Mouse (Mus musculus) liver, embryonic 14.5 days (tissue): Measurements from ENCODE around the gene Limk2. TPM values are rescaled to one million over a fixed set of nuclear protein-coding genes. Genes with fewer than 3 reads are reported as not detected.

Source experiments
- ATAC-seq: fragments of 200-750 bp; cut with Nextera tagmentation; 2 replicates; pipeline ENCODE4 v1.8.0; 2017; ENCODE audit warnings: moderate number of reproducible peaks, mild to moderate bottlenecking, moderate library complexity; ENCODE audit not compliant: insufficient read depth
- DNase-seq, 3 experiments: peaks; one replicate each; pipeline ENCODE4 v3.0.0-alpha.2; 2012 to 2013; ENCODE audit warnings: low read depth in 3 of 3, low spot score in 3 of 3
- H3K27ac ChIP-seq: fragments of 300-500 bp; sonication (generic); 2 replicates; pipeline ENCODE4 v1.5.1; 2014; ENCODE audit warnings: moderate library complexity, mild to moderate bottlenecking, control low read depth, inconsistent platforms
- H3K27me3 ChIP-seq: fragments of 300-500 bp; sonication (generic); 2 replicates; pipeline ENCODE4 v1.6.1; 2014; ENCODE audit warnings: mild to moderate bottlenecking, low read length, moderate library complexity; ENCODE audit not compliant: control insufficient read depth, insufficient read depth
- H3K36me3 ChIP-seq: fragments of 300-500 bp; sonication (generic); replicated peaks from 2 replicates; pipeline ENCODE4 v1.6.1; 2014; ENCODE audit warnings: low read depth; ENCODE audit not compliant: control insufficient read depth, insufficient read depth
- H3K4me1 ChIP-seq, 2 experiments: fragments of 200-500 bp in 1 of 2; fragments of 300-500 bp in 1 of 2; sonication (generic) in 1 of 2; replicated peaks; 2 replicates each; pipeline ENCODE4 v1.6.1; 2012 to 2014; ENCODE audit warnings: antibody characterized with exemption in 1 of 2, inconsistent platforms in 1 of 2, low read length in 1 of 2; ENCODE audit not compliant: control insufficient read depth in 2 of 2, insufficient read depth in 2 of 2
- H3K4me2 ChIP-seq: fragments of 300-500 bp; sonication (generic); 2 replicates; pipeline ENCODE4 v1.6.1; 2014; ENCODE audit warnings: low read depth, mild to moderate bottlenecking, control low read depth, moderate library complexity
- H3K4me3 ChIP-seq, 2 experiments: fragments of 200-500 bp in 1 of 2; fragments of 300-500 bp in 1 of 2; sonication (generic) in 1 of 2; 2 replicates each; pipeline ENCODE4 v1.5.1; 2012 to 2014; ENCODE audit warnings: low read depth in 2 of 2, low read length in 2 of 2, mild to moderate bottlenecking in 2 of 2, control low read depth in 1 of 2, inconsistent platforms in 1 of 2, moderate library complexity in 1 of 2; ENCODE audit not compliant: insufficient read depth in 1 of 2
- H3K9ac ChIP-seq: fragments of 300-500 bp; sonication (generic); replicated peaks from 2 replicates; pipeline ENCODE4 v1.6.1; 2014; ENCODE audit warnings: mild to moderate bottlenecking, control low read depth, moderate library complexity
- H3K9me3 ChIP-seq: fragments of 300-500 bp; sonication (generic); 2 replicates; pipeline ENCODE4 v1.6.1; 2016; ENCODE audit warnings: low read length, mixed read lengths; ENCODE audit not compliant: control insufficient read depth
- CTCF ChIP-seq: IDR thresholded peaks from 2 replicates; pipeline ENCODE4 v1.5.1; 2016; ENCODE audit warnings: antibody characterized with exemption, low read depth, control low read depth
- EP300 ChIP-seq: IDR thresholded peaks from 2 replicates; pipeline ENCODE4 v1.6.1; 2016; ENCODE audit warnings: antibody characterized with exemption, low read depth
- WGBS: fragments of 180-500 bp; shearing (Covaris S2); extraction: QIAGEN DNeasy Blood & Tissue Kit; methylation state at CpG from one replicate; pipeline ENCODE4 v1.1.7; 2014; ENCODE audit not compliant: insufficient replicate concordance; 5-methylcytosine and 5-hydroxymethylcytosine counted together
- polyA plus RNA-seq, 2 experiments: library from polyadenylated mRNA; depleted of rRNA in 1 of 2; stranded (reverse) in 1 of 2; unstranded in 1 of 2; fragments of >200 nt; fragmentation: Nextera tagmentation in 1 of 2; extraction: Ambion mirVana in 1 of 2; gene quantifications; 2 replicates each; pipeline versions ENCODE4 v1.2.1 to v1.2.3; 2012 to 2014

Limk2 gene
- polyA plus RNA-seq, 2 experiments = 7.0 to 7.1 TPM

DNA sequence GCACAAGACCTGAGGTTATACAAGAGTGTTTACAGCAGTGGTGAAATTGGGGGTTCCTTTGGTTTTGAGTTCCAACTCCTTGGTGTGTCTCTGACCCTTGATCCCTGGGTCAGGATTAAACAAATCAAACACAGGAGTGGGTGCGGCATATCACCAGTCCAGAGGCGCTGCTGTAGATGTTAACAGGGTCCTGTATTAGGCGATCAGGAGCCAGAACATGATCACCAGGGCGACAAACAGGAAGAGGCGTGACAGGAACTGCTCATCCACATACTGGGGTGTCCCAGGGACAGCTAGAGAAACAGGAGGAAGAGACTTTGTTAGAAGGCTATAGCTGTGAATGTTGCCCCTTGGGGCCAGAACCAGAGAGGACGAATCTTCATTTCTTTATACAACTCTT, 8.8 kb upstream of the Limk2 start:
- H3K4me1 ChIP-seq = 0 out of 4 replicates have a peak, but pooled peaks cover 0 to 3% of the 10 kb centered on the region in 2 experiments
- ATAC-seq (no peak), DNase-seq (no peak)
- no peaks in the 10 kb centered on the region for H3K36me3 ChIP-seq
- whole genome bisulfite sequencing = 45% methylated on average over 6 of the region's 6 CpGs
- no peak overlapping the region for H3K27ac ChIP-seq
- no peaks in the 10 kb centered on the region for H3K9me3 ChIP-seq
- H3K9ac ChIP-seq = no peak overlapping the region
- no peaks in the 10 kb centered on the region for H3K27me3 ChIP-seq
- no peak overlapping the region for H3K4me2 ChIP-seq
- H3K4me3 ChIP-seq = no peak overlapping the region
- TF ChIP-seq CTCF (no peak), EP300 (no peak)

DNA sequence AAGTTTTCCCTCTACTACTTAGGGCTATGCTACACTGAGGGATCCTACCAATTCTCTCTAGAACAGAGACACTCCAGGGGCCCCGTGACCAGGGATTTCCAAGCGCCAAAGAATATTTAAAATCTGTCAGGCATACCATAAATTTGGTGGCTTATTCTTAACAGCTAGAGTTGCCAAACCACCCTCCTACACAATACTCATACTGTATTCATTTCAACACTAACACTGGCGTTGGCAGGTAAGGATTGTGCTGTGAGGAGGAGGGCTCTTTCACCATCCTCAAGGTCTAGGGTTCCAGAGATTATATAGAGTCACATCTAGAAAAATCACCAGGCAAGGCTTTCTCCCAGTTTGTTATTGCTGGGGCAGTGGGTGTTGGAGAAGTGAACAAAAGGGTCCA, 7.4 kb upstream of the Limk2 start:
- H3K4me1 ChIP-seq = 0 out of 4 replicates have a peak, but pooled peaks cover 0 to 3% of the 10 kb centered on the region in 2 experiments
- 82% methylated on average over 3 of the region's 3 CpGs for WGBS
- H3K4me2 ChIP-seq = no peak overlapping the region
- no peaks in the 10 kb centered on the region for H3K27me3 ChIP-seq
- no peaks in the 10 kb centered on the region for H3K36me3 ChIP-seq
- H3K9ac ChIP-seq = no peak overlapping the region
- H3K27ac ChIP-seq = no peak overlapping the region
- H3K4me3 ChIP-seq = no peak overlapping the region
- no peak for TF ChIP-seq CTCF
- TF ChIP-seq EP300 = no peak
- DNase-seq = no peak
- no peak for ATAC-seq
- H3K9me3 ChIP-seq = no peaks in the 10 kb centered on the region

DNA sequence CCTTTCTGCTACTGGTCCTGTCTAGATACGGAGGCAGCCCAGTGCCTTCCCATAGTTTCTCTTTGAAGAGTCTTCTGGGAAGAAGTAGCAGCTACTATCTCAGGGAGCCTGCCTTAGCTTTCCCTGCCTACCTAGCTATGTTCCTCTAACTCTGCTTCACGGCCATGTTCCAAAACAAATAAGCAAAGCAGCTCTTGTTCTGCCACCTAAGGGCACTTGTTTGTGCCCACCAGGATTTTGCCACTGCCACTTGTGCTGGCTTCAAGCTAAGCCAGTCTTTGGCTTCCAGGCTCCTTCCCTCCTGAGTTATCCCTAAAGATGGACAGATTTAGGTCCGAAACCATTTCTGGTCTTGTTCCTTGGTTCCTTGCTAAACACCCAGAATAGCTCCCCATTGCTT, 3.1 kb upstream of the Limk2 start:
- no peak overlapping the region for H3K4me3 ChIP-seq
- 65% methylated on average over 3 of the region's 3 CpGs for WGBS
- ATAC-seq = no peak
- TF ChIP-seq EP300 (no peak), CTCF (no peak)
- no peak overlapping the region for H3K27ac ChIP-seq
- H3K4me1 ChIP-seq = peaks cover 0 to 14% of the 10 kb centered on the region in 2 experiments
- no peak for DNase-seq
- H3K4me2 ChIP-seq = no peak overlapping the region
- H3K27me3 ChIP-seq = no peaks in the 10 kb centered on the region
- no peak overlapping the region for H3K9ac ChIP-seq
- H3K36me3 ChIP-seq = no peaks in the 10 kb centered on the region
- no peaks in the 10 kb centered on the region for H3K9me3 ChIP-seq

DNA sequence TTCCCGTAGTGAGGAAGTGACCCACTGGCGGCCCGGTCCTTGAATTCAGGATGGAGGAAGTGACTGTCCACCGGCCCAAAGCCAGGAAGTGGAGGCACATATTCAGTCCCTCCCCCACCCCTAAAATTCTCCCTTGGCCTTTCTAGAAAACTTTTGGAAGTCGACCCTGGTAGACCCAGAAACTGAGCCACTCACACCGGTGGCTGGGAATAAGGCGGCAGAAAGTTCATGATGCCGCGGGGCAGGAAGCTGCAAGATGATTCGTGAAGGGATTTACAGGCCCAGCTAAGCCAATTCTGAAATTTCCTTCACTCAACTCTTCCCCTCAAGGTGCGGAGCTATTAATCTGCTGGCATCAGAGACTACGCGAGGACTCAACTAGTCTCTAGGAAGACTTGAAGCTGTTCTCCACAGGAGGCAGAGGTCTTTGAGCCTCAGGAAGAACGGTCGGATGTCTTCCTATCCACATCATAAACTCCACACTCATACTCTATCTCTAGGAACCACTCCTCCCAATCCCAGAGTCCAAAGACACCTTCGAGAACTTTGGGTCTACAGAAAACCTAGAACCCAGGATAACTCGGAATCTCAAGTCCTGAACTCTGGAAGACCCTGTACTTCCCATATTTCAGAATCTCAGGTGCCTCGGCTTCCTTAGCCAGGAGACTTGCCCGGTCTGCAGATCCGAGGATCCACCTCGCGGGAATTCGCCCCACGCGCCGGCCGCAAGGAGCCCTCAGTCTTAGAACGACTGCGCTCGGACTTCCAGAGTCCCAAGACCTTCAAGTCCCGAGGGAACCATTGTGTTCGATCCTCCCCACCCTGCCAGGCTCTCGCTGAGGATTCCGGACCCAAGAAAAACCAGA, 625 bp downstream of the Limk2 start:
- Histone ChIP-seq H3K36me3 (no peaks in the 10 kb centered on the region), H3K4me1 (peaks cover 11 to 30% of the 10 kb centered on the region in 2 experiments), H3K4me2 (peak overlapping the region; percentile 86), H3K27me3 (no peaks in the 10 kb centered on the region), H3K27ac (no peak overlapping the region), H3K4me3 (peak overlapping the region; percentile 75 to 81), H3K9me3 (no peaks in the 10 kb centered on the region), H3K9ac (peak overlapping the region; percentile 69)
- ATAC-seq (peak; percentile 11; the same call in 1 of the 2 replicates), DNase-seq (no peak)
- TF ChIP-seq CTCF (no peak), EP300 (no peak)
- under 1% methylated on average over 34 of the region's 34 CpGs for WGBS

DNA sequence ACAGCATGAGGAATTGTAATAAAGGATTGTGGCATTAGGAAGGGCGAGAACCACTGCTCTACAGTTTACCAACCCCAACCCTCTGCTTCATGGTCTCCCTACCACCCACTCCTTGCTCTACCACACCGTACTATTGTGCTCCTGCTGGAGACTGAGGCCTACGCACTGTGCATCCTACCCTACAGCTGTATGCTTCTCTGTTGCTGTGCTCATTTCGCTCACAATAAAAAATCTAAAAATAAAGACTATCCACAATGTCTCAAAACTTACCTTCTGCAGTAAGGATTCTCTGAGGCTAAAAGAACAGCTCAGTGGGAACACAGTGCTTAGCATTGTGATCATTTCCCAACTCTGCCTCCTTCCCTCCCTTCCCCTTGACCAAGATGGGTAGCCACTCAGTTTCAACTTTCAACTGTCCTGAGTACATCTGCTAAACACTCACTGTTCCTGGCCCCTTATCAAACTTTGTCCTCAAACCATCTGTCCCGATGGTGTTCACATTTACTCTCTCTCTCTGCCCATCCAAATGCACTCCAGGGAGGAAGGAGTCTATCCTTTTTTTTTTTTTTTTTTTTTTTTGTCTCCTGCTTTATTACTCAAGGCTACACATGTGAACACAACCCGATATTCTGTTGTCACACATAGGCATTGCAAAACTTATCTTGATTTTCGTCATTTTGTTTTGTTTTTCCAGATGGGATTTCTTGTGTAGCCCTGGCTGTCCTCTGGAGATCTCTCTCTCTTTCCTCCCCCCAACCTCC, 4.5 kb downstream of the Limk2 start:
- H3K9me3 ChIP-seq = no peaks in the 10 kb centered on the region
- H3K36me3 ChIP-seq = no peaks in the 10 kb centered on the region
- WGBS = 51% methylated on average over 7 of the region's 7 CpGs
- H3K9ac ChIP-seq = no peak overlapping the region
- peaks cover 23 to 39% of the 10 kb centered on the region in 2 experiments for H3K4me1 ChIP-seq
- DNase-seq (no peak), ATAC-seq (no peak)
- H3K27me3 ChIP-seq = no peaks in the 10 kb centered on the region
- H3K27ac ChIP-seq = peak overlapping the region; percentile 36
- H3K4me2 ChIP-seq = no peak overlapping the region
- TF ChIP-seq EP300 = no peak
- H3K4me3 ChIP-seq = no peak overlapping the region
